Mouse (Mus musculus) erythroblast, embryonic 14.5 days (primary cell): ENCODE measurements around the gene 4930442H23Rik. TPM values are rescaled to one million over a fixed set of nuclear protein-coding genes. Genes with fewer than 3 reads are reported as not detected.
"Not testable (repeated sequence)": the region's sequence is repeated elsewhere in the genome, so short reads cannot be mapped to it uniquely, and the experiment has no call there.

Source experiments
- H3K27me3 ChIP-seq: 2 replicates; pipeline ENCODE4 v1.6.1; 2012; ENCODE audit warnings: inconsistent platforms; ENCODE audit not compliant: control insufficient read depth
- H3K36me3 ChIP-seq: 2 replicates; pipeline ENCODE4 v1.6.1; 2012; ENCODE audit warnings: mild to moderate bottlenecking, inconsistent platforms; ENCODE audit not compliant: control insufficient read depth
- H3K4me1 ChIP-seq: 2 replicates; pipeline ENCODE4 v1.6.1; 2012; ENCODE audit warnings: inconsistent platforms; ENCODE audit not compliant: control insufficient read depth
- H3K4me3 ChIP-seq: replicated peaks from 2 replicates; pipeline ENCODE3; 2012; ENCODE audit warnings: moderate library complexity, mild to moderate bottlenecking, inconsistent platforms
- H3K9me3 ChIP-seq: 2 replicates; pipeline ENCODE4 v1.6.1; 2012; ENCODE audit warnings: low read length, inconsistent platforms, mixed read lengths; ENCODE audit not compliant: control insufficient read depth
- GATA1 ChIP-seq: IDR thresholded peaks from 2 replicates; pipeline ENCODE4 v1.6.1; 2012; ENCODE audit warnings: low read length, inconsistent platforms, mixed read lengths
- TAL1 ChIP-seq: IDR thresholded peaks from 3 replicates; pipeline ENCODE4 v1.6.1; 2012; ENCODE audit warnings: low read length, inconsistent platforms, mixed read lengths
- polyA plus RNA-seq: library from polyadenylated mRNA; stranded (reverse); fragments of >175 nt; gene quantifications from 2 replicates; pipeline ENCODE4 v1.2.3, GENCODE M21; 2012

The 4930442H23Rik gene
- polyA plus RNA-seq, 1 experiment = not detected

GRCm38 (mm10) chr10:81174617-81175344 is 8.9 kb downstream of the 4930442H23Rik start:
- peak overlapping the region; percentile 32 for H3K4me3 ChIP-seq
- peaks cover 30% of the 10 kb centered on the region for H3K36me3 ChIP-seq
- no peaks in the 10 kb centered on the region; the same call in 1 of the 2 replicates for H3K27me3 ChIP-seq
- no peaks in the 10 kb centered on the region for H3K9me3 ChIP-seq
- H3K4me1 ChIP-seq = peaks cover 66% of the 10 kb centered on the region
- TF ChIP-seq TAL1 = no peak
- no peak for TF ChIP-seq GATA1

- Histone ChIP-seq H3K4me1 (peaks cover 62% of the 10 kb centered on the region), H3K9me3 (no peaks in the 10 kb centered on the region), H3K36me3 (peaks cover 13% of the 10 kb centered on the region), H3K4me3 (peak overlapping the region; percentile 55), H3K27me3 (no peaks in the 10 kb centered on the region)
- TF ChIP-seq TAL1 = no peak
- no peak for TF ChIP-seq GATA1
These were observed 10.5 kb downstream of the 4930442H23Rik start for GRCm38 (mm10) chr10:81173132-81173531.

GRCm38 (mm10) chr10:81169411-81169900 is 14.2 kb downstream of the 4930442H23Rik start:
- Histone ChIP-seq H3K4me1 (peaks cover 62% of the 10 kb centered on the region), H3K36me3 (peaks cover 14% of the 10 kb centered on the region), H3K4me3 (peak overlapping the region; percentile 40)
- not testable (repeated sequence) for H3K27me3 ChIP-seq, H3K9me3 ChIP-seq

GRCm38 (mm10) chr10:81168521-81169244 is 15.0 kb downstream of the 4930442H23Rik start:
- peaks cover 62% of the 10 kb centered on the region for H3K4me1 ChIP-seq

GRCm38 (mm10) chr10:81168087-81168431 is 15.6 kb downstream of the 4930442H23Rik start:
- H3K4me3 ChIP-seq = peak overlapping the region; percentile 93
- no peak for TF ChIP-seq GATA1
- TF ChIP-seq TAL1 = no peak
- no peaks in the 10 kb centered on the region for H3K27me3 ChIP-seq
- H3K36me3 ChIP-seq = peaks cover 27% of the 10 kb centered on the region
- no peaks in the 10 kb centered on the region for H3K9me3 ChIP-seq
- H3K4me1 ChIP-seq = peaks cover 59% of the 10 kb centered on the region

More at GRCm38 (mm10) chr10:81168521-81169244, 15.0 kb downstream of the 4930442H23Rik start:
- H3K4me3 ChIP-seq = peak overlapping the region; percentile 93
- no peak for TF ChIP-seq TAL1
- no peak for TF ChIP-seq GATA1
- H3K36me3 ChIP-seq = peaks cover 22% of the 10 kb centered on the region
- no peaks in the 10 kb centered on the region for H3K27me3 ChIP-seq
- no peaks in the 10 kb centered on the region for H3K9me3 ChIP-seq

GRCm38 (mm10) chr10:81167200-81168086 is 16.2 kb downstream of the 4930442H23Rik start, which contains the start of gene Pias4:
Gene Pias4, minus strand, starts transcription at chr10:81167923.
- TF ChIP-seq GATA1 (no peak), TAL1 (no peak)
- Histone ChIP-seq H3K36me3 (peaks cover 33% of the 10 kb centered on the region), H3K4me1 (peaks cover 59% of the 10 kb centered on the region), H3K27me3 (no peaks in the 10 kb centered on the region), H3K4me3 (peak within 1 kb of the TSS; percentile 93), H3K9me3 (no peaks in the 10 kb centered on the region)

GRCm38 (mm10) chr10:81165118-81165517 is 18.5 kb downstream of the 4930442H23Rik start:
- peaks cover 78% of the 10 kb centered on the region for H3K4me1 ChIP-seq
- H3K27me3 ChIP-seq = no peaks in the 10 kb centered on the region
- H3K4me3 ChIP-seq = no peak overlapping the region
- H3K9me3 ChIP-seq = no peaks in the 10 kb centered on the region
- TF ChIP-seq TAL1 (no peak), GATA1 (no peak)
- peaks cover 56% of the 10 kb centered on the region for H3K36me3 ChIP-seq

GRCm38 (mm10) chr10:81162318-81162652 is 21.4 kb downstream of the 4930442H23Rik start:
- H3K4me3 ChIP-seq = no peak overlapping the region
- TF ChIP-seq TAL1 = no peak
- no peak for TF ChIP-seq GATA1
- H3K9me3 ChIP-seq = no peaks in the 10 kb centered on the region
- H3K36me3 ChIP-seq = peaks cover 82% of the 10 kb centered on the region
- H3K27me3 ChIP-seq = no peaks in the 10 kb centered on the region
- H3K4me1 ChIP-seq = peaks cover 75% of the 10 kb centered on the region
